Mouse (Mus musculus) leukemia stem cell, adult 10-12 weeks (primary cell): Measurements from ENCODE around the gene Lrrc37a. TPM values are rescaled to one million over a fixed set of nuclear protein-coding genes. Genes with fewer than 3 reads are reported as not detected.

Source experiments
- polyA plus RNA-seq: library from polyadenylated mRNA; stranded (reverse); fragments of >175 nt; gene quantifications from 2 replicates; pipeline ENCODE4 v1.2.3, GENCODE M21; 2012; ENCODE audit warnings: low replicate concordance

Lrrc37a gene
- polyA plus RNA-seq: not detected in 2 replicates

GRCm38 (mm10) chr11:103504497-103504896, at the start of gene Lrrc37a:
Gene Lrrc37a (minus strand): TSS chr11:103504597.

GRCm38 (mm10) chr11:103411981-103412949, 92.1 kb downstream of the Lrrc37a start, which contains the start of gene Plekhm1:
Gene Plekhm1 (minus strand): TSS chr11:103412687.

Other genes with a start within 250 kb of the Lrrc37a start
- 4.3 and 9.6 TPM in 2 replicates for gene Map3k14, start 237.1 kb downstream of the Lrrc37a start, polyA plus RNA-seq
- 19.4 and 73.3 TPM in 2 replicates for gene Arhgap27, start 140.9 kb downstream of the Lrrc37a start, polyA plus RNA-seq
- gene Plekhm1, start 91.9 kb downstream of the Lrrc37a start, polyA plus RNA-seq: 18.6 and 20.0 TPM in 2 replicates
- not detected in 2 replicates for gene Gm884, start 116.5 kb upstream of the Lrrc37a start, polyA plus RNA-seq
- gene Lyzl6, start 134.3 kb upstream of the Lrrc37a start, polyA plus RNA-seq: not detected in 2 replicates
- not detected in 2 replicates for gene Rprml, start 145.0 kb upstream of the Lrrc37a start, polyA plus RNA-seq
- 2.3 and 9.5 TPM in 2 replicates for gene Gosr2, start 193.3 kb upstream of the Lrrc37a start, polyA plus RNA-seq
- not detected in 2 replicates for gene Wnt9b, start 245.2 kb upstream of the Lrrc37a start, polyA plus RNA-seq